Mouse (Mus musculus) liver, adult 2 months (tissue): ENCODE data around the gene Txndc15.

ENCODE experiments used
- CTCF ChIP-seq: fragments of 200-500 bp; IDR thresholded peaks from 2 replicates; pipeline ENCODE4 v1.5.1; 2011; ENCODE audit warnings: low read depth, low read length, control low read depth
- POLR2A ChIP-seq: fragments of 200-500 bp; IDR thresholded peaks from 2 replicates; pipeline ENCODE4 v1.6.1; 2011; ENCODE audit warnings: low read length, control low read depth; ENCODE audit not compliant: insufficient read depth; ENCODE audit errors: extremely low read depth

- TF ChIP-seq POLR2A (no peak), CTCF (no peak)
Observed at GRCm38 (mm10) chr13:55687927-55688602, 26.4 kb upstream of the Txndc15 start.
